Mouse (Mus musculus) ES-Bruce4 (cell line): ENCODE measurements around the gene Plekha5.

Experiments
- EP300 ChIP-seq: IDR thresholded peaks from 2 replicates; pipeline ENCODE4 v1.6.1; 2011; ENCODE audit warnings: low read depth, low read length; ENCODE audit not compliant: insufficient read depth
- POLR2A ChIP-seq: IDR thresholded peaks from one replicate; pipeline ENCODE4 v1.8.1; 2011; ENCODE audit warnings: low read length; ENCODE audit not compliant: insufficient read depth

- TF ChIP-seq POLR2A (no peak), EP300 (no peak)
Measured at GRCm38 (mm10) chr6:140423846-140424200, at the start of gene Plekha5.
